Mouse (Mus musculus): ENCODE measurements around the gene Vgll4. TPM values are rescaled to one million over a fixed set of nuclear protein-coding genes. Genes with fewer than 3 reads are reported as not detected.
A peak's percentile ranks its signal among the peaks of the same experiment; 100 is the strongest.
"Not testable (repeated sequence)": the region's sequence is repeated elsewhere in the genome, so short reads cannot be mapped to it uniquely, and the experiment has no call there.

Gene Vgll4
- polyA plus RNA-seq, 1 experiment from 2014 or later, result 136 TPM

- WGBS, result 51% methylated on average over 19 of the region's 19 CpGs
- peaks cover 25% of the 10 kb centered on the region for H3K36me3 ChIP-seq
- no peak overlapping the region for H3K9ac ChIP-seq
- peaks cover 79% of the 10 kb centered on the region for H3K4me1 ChIP-seq
- no peak overlapping the region for H3K4me2 ChIP-seq (replicated peaks)
- H3K4me3 ChIP-seq, result no peak overlapping the region
- H3K27ac ChIP-seq, result peak overlapping the region; percentile 51
- no peak for ATAC-seq (ENCODE audit: insufficient number of reproducible peaks, insufficient read depth, low FRiP score, low TSS enrichment)
- H3K9me3 ChIP-seq, result no peaks in the 10 kb centered on the region
- no peaks in the 10 kb centered on the region for H3K27me3 ChIP-seq
Observed at GRCm38 (mm10) chr6:114890411-114891115, 79.2 kb downstream of the Vgll4 start.

- H3K27ac ChIP-seq; H3K9me3 ChIP-seq; H3K27me3 ChIP-seq; H3K4me3 ChIP-seq; H3K9ac ChIP-seq; H3K4me2 ChIP-seq (replicated peaks); ATAC-seq (ENCODE audit: insufficient number of reproducible peaks, insufficient read depth, low FRiP score, low TSS enrichment): not testable (repeated sequence)
- H3K4me1 ChIP-seq, result peaks cover 80% of the 10 kb centered on the region
- peaks cover 26% of the 10 kb centered on the region for H3K36me3 ChIP-seq
- 69% methylated on average over 3 of the region's 3 CpGs for WGBS
Observed at GRCm38 (mm10) chr6:114889971-114890370, 79.8 kb downstream of the Vgll4 start.

- H3K4me2 ChIP-seq (replicated peaks), result no peak overlapping the region
- peak overlapping the region; percentile 73 for H3K27ac ChIP-seq
- no peaks in the 10 kb centered on the region for H3K27me3 ChIP-seq
- H3K4me1 ChIP-seq, result peaks cover 82% of the 10 kb centered on the region
- no peak overlapping the region for H3K4me3 ChIP-seq
- H3K9ac ChIP-seq, result no peak overlapping the region
- no peaks in the 10 kb centered on the region for H3K9me3 ChIP-seq
- H3K36me3 ChIP-seq, result peaks cover 36% of the 10 kb centered on the region
- 18% methylated on average over 13 of the region's 13 CpGs for WGBS
- peak; percentile 90 for ATAC-seq (ENCODE audit: insufficient number of reproducible peaks, insufficient read depth, low FRiP score, low TSS enrichment)
Observed at GRCm38 (mm10) chr6:114888922-114889321, 80.9 kb downstream of the Vgll4 start.

GRCm38 (mm10) chr6:114886504-114887361 is 83.1 kb downstream of the Vgll4 start:
- WGBS, result 57% methylated on average over 11 of the region's 11 CpGs
- Histone ChIP-seq H3K27me3 (no peaks in the 10 kb centered on the region), H3K36me3 (peaks cover 38% of the 10 kb centered on the region), H3K27ac (no peak overlapping the region), H3K4me2 (replicated peaks) (no peak overlapping the region), H3K9me3 (no peaks in the 10 kb centered on the region), H3K9ac (no peak overlapping the region), H3K4me1 (peaks cover 81% of the 10 kb centered on the region), H3K4me3 (no peak overlapping the region)
- ATAC-seq (ENCODE audit: insufficient number of reproducible peaks, insufficient read depth, low FRiP score, low TSS enrichment), result no peak

DNA sequence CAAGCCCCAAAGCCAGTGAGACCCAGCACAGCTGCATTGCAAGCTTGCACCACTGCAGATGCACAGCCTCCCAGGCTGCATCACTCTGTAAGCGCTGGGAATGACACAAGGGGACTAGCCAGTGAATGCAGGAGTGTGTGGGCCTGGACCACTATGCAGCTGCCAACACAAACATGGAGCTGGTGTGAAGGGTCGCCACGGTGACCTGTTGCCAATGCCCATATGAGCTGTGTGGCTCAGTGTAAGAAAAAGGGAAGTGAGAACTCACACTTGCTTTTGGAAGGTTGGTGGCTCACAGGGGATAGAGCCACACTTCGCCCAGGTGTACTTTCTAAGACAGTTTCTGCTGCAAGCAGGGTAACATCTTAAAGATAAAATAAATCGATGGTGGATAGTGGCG is 83.8 kb downstream of the Vgll4 start:
- no peak for ATAC-seq (ENCODE audit: insufficient number of reproducible peaks, insufficient read depth, low FRiP score, low TSS enrichment)
- Histone ChIP-seq H3K4me3 (no peak overlapping the region), H3K4me2 (replicated peaks) (no peak overlapping the region), H3K27ac (no peak overlapping the region), H3K9ac (no peak overlapping the region), H3K9me3 (no peaks in the 10 kb centered on the region), H3K4me1 (peaks cover 81% of the 10 kb centered on the region), H3K27me3 (no peaks in the 10 kb centered on the region), H3K36me3 (peaks cover 38% of the 10 kb centered on the region)
- 89% methylated on average over 6 of the region's 6 CpGs for WGBS

DNA sequence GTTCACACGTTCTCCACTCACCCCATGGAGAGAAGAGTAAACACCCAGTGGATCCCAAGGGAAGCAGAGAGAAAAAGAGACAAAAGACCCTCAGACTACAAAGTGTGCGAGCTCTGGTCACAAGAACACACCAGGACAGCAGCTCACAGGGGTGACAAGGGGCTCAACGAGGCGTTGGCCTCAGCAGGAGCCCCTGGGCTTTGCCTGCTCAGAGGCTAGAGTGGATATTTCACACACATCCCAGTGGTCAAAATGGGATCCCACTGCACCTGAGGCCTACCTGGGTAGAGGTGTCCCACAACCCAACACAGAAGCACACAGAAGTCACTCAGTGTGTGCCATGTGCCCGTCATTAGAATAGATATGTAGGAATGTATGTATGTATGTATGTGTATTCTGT is 84.7 kb downstream of the Vgll4 start:
- H3K36me3 ChIP-seq, result peaks cover 33% of the 10 kb centered on the region

GRCm38 (mm10) chr6:114883261-114883740 is 86.5 kb downstream of the Vgll4 start:
- H3K27ac ChIP-seq, result peak overlapping the region; percentile 98

More for the DNA sequence above, 84.7 kb downstream of the Vgll4 start:
- no peak for ATAC-seq (ENCODE audit: insufficient number of reproducible peaks, insufficient read depth, low FRiP score, low TSS enrichment)
- H3K27ac ChIP-seq, result 0 out of 2 replicates have a peak overlapping the region, but pooled peaks have one; percentile 98
- H3K9me3 ChIP-seq, result no peaks in the 10 kb centered on the region
- no peaks in the 10 kb centered on the region for H3K27me3 ChIP-seq
- peaks cover 84% of the 10 kb centered on the region for H3K4me1 ChIP-seq
- no peak overlapping the region for H3K4me3 ChIP-seq
- H3K4me2 ChIP-seq (replicated peaks), result no peak overlapping the region
- WGBS, result 75% methylated on average over 5 of the region's 5 CpGs
- no peak overlapping the region for H3K9ac ChIP-seq

DNA sequence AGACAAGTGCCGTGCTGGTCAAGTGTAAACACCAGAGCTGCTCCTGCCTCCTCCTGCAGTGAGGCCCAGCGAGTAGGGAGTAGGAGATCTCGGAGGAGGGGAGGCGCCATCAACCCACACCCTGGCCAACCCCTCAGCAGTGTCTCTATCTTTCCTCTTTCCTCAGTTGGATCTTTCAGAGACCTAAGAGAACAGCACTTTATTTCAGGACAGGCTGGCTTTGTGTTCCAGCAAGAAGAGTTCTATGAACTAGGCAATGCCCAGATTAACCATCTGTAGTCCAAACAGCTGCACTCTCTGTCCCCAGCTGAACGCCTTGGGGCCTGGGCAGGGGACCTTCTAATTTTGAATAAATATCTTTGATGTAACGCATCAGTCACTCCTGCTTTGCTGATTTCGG is 87.1 kb downstream of the Vgll4 start:
- Histone ChIP-seq H3K36me3 (peaks cover 24% of the 10 kb centered on the region), H3K4me2 (replicated peaks) (peak overlapping the region; percentile 30), H3K27ac (peak overlapping the region; percentile 98), H3K9ac (peak overlapping the region; percentile 8; the same call in 1 of the 2 replicates), H3K4me3 (no peak overlapping the region), H3K9me3 (no peaks in the 10 kb centered on the region), H3K4me1 (peaks cover 88% of the 10 kb centered on the region), H3K27me3 (no peaks in the 10 kb centered on the region)
- ATAC-seq (ENCODE audit: insufficient number of reproducible peaks, insufficient read depth, low FRiP score, low TSS enrichment), result peak; percentile 23; the same call in 1 of the 2 replicates
- 14% methylated on average over 7 of the region's 7 CpGs for WGBS

More at GRCm38 (mm10) chr6:114883261-114883740, 86.5 kb downstream of the Vgll4 start:
- Histone ChIP-seq H3K36me3 (peaks cover 26% of the 10 kb centered on the region), H3K27me3 (no peaks in the 10 kb centered on the region), H3K9ac (peak overlapping the region; percentile 56), H3K4me1 (peaks cover 83% of the 10 kb centered on the region), H3K9me3 (no peaks in the 10 kb centered on the region), H3K4me3 (no peak overlapping the region), H3K4me2 (replicated peaks) (peak overlapping the region; percentile 30)
- peak; percentile 86 for ATAC-seq (ENCODE audit: insufficient number of reproducible peaks, insufficient read depth, low FRiP score, low TSS enrichment)
- 1% methylated on average over 9 of the region's 9 CpGs for WGBS

DNA sequence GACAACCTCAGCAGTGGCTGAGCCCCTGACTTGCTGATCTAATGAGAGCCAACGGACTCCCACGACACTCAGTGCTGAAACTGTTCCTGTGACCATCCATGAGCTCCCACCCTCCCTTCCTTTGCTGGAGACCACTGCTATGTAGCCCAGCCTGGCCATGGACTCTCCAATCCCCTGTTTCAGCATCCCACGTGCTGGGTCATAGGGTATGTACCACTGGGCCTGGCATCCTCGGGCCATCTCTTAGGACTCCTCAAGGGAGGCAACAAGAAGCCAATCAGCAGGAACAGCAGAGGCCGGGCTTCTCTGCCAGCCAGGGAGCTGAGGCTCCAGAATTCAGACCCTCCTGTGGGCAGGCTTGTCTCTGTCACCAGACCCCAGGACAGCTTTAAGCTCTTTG is 87.6 kb downstream of the Vgll4 start:
- no peak overlapping the region for H3K4me3 ChIP-seq
- ATAC-seq (ENCODE audit: insufficient number of reproducible peaks, insufficient read depth, low FRiP score, low TSS enrichment), result no peak
- peak overlapping the region; percentile 30 for H3K4me2 ChIP-seq (replicated peaks)
- WGBS, result 33% methylated on average over 5 of the region's 5 CpGs
- peak overlapping the region; percentile 98 for H3K27ac ChIP-seq
- H3K9me3 ChIP-seq, result no peaks in the 10 kb centered on the region
- H3K27me3 ChIP-seq, result no peaks in the 10 kb centered on the region
- H3K36me3 ChIP-seq, result peaks cover 24% of the 10 kb centered on the region
- peaks cover 88% of the 10 kb centered on the region for H3K4me1 ChIP-seq
- H3K9ac ChIP-seq, result peak overlapping the region; percentile 8; the same call in 1 of the 2 replicates

DNA sequence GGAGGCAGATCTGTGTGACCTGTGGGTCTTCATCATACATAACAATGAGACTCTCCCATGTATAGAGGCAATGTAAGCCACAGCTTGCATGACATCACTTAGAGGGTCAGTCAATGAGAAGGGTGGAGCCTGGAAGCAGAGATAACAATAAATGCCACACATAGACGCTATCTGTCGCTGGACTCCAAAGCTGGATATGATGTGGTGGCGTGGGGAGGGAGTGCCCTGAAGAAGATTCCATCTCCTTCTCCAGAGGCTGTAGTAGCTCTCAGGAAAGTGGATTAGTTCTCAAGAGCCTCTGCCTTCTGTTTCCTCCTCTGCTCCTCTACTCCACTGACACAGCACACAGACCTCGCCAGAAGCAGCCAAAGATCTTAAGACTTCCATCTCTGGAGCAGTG is 89.0 kb downstream of the Vgll4 start:
- peaks cover 19% of the 10 kb centered on the region for H3K36me3 ChIP-seq
- no peaks in the 10 kb centered on the region for H3K9me3 ChIP-seq
- peaks cover 90% of the 10 kb centered on the region for H3K4me1 ChIP-seq
- ATAC-seq (ENCODE audit: insufficient number of reproducible peaks, insufficient read depth, low FRiP score, low TSS enrichment), result no peak
- H3K9ac ChIP-seq, result no peak overlapping the region
- H3K4me2 ChIP-seq (replicated peaks), result no peak overlapping the region
- H3K4me3 ChIP-seq, result no peak overlapping the region
- no peak overlapping the region for H3K27ac ChIP-seq
- WGBS, result 76% methylated on average over 4 of the region's 4 CpGs
- H3K27me3 ChIP-seq, result no peaks in the 10 kb centered on the region

DNA sequence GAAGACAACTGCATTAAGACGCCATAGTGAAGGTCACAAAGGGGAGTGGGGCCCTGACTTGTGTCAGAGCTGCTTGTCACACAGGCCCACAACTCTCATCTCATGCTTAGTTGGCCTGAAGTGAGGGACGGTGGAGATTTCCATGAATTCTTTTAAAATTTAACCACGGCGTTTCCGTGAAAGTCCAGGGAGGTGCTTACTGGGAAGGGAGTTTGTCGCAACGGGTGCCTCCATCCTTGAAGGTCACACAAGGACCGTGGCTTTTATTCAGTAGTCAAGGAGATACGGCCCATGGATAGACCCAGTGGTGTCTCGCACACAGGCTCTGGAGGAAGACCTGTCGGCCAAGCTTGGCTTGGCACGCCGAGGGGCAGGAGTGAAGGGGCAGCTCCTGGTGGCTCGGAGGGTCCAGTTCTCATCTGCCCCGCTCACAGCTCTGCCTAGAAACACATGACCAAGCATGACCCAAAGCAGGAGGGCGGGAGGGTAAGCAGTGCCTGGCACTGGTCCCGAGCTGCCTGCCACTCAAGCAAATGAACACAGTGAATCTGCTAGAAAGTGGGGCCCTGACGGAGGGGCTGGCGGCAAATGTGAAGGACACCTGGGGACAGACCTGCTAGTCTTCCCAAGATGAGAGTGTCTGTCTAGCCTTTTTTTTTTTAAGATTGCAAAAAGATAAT is 90.8 kb downstream of the Vgll4 start:
- no peak overlapping the region for H3K9ac ChIP-seq
- 0 out of 2 replicates have a peak, but pooled peaks cover 2% of the 10 kb centered on the region for H3K36me3 ChIP-seq
- H3K27me3 ChIP-seq, result no peaks in the 10 kb centered on the region
- no peak for ATAC-seq (ENCODE audit: insufficient number of reproducible peaks, insufficient read depth, low FRiP score, low TSS enrichment)
- WGBS, result 90% methylated on average over 19 of the region's 19 CpGs
- no peak overlapping the region for H3K4me2 ChIP-seq (replicated peaks)
- no peaks in the 10 kb centered on the region for H3K9me3 ChIP-seq
- peaks cover 89% of the 10 kb centered on the region for H3K4me1 ChIP-seq
- H3K4me3 ChIP-seq, result no peak overlapping the region
- H3K27ac ChIP-seq, result no peak overlapping the region
